Mouse (Mus musculus) stomach, postnatal 0 days (tissue): ENCODE measurements around the gene Plppr3. TPM values are rescaled to one million over a fixed set of nuclear protein-coding genes. Genes with fewer than 3 reads are reported as not detected.

Source experiments
- ATAC-seq: fragments of 200-750 bp; cut with Nextera tagmentation; 2 replicates; pipeline ENCODE4 v1.8.0; 2017; ENCODE audit not compliant: low FRiP score, low TSS enrichment
- DNase-seq: peaks from one replicate; pipeline ENCODE4 v3.0.0-alpha.2; 2016; ENCODE audit warnings: low spot score
- H3K27ac ChIP-seq: fragments of 300-500 bp; sonication (generic); replicated peaks from 2 replicates; pipeline ENCODE4 v1.5.1; 2014; ENCODE audit warnings: mild to moderate bottlenecking, control low read depth
- H3K27me3 ChIP-seq: fragments of 300-500 bp; sonication (generic); 2 replicates; pipeline ENCODE4 v1.6.1; 2014; ENCODE audit warnings: low read length; ENCODE audit not compliant: control insufficient read depth, insufficient read depth
- H3K36me3 ChIP-seq: fragments of 300-500 bp; sonication (generic); 2 replicates; pipeline ENCODE4 v1.6.1; 2014; ENCODE audit warnings: low read length, mixed read lengths; ENCODE audit not compliant: control insufficient read depth, insufficient read depth
- H3K4me1 ChIP-seq: fragments of 300-500 bp; sonication (generic); replicated peaks from 2 replicates; pipeline ENCODE4 v1.6.1; 2014; ENCODE audit warnings: antibody characterized with exemption; ENCODE audit not compliant: control insufficient read depth, insufficient read depth
- H3K4me2 ChIP-seq: fragments of 300-500 bp; sonication (generic); replicated peaks from 2 replicates; pipeline ENCODE4 v1.6.1; 2014; ENCODE audit warnings: low read depth, mild to moderate bottlenecking, control low read depth, moderate library complexity
- H3K4me3 ChIP-seq: fragments of 300-500 bp; sonication (generic); 2 replicates; pipeline ENCODE4 v1.5.1; 2014; ENCODE audit warnings: low read depth, low read length, control low read depth
- H3K9ac ChIP-seq: fragments of 300-500 bp; sonication (generic); 2 replicates; pipeline ENCODE4 v1.6.1; 2014; ENCODE audit warnings: mild to moderate bottlenecking, low read length, control low read depth, mixed read lengths
- H3K9me3 ChIP-seq: fragments of 300-500 bp; sonication (generic); 2 replicates; pipeline ENCODE4 v1.6.1; 2016; ENCODE audit warnings: low read length; ENCODE audit not compliant: control insufficient read depth
- CTCF ChIP-seq: IDR thresholded peaks from 2 replicates; pipeline ENCODE4 v1.5.1; 2016; ENCODE audit warnings: antibody characterized with exemption, low read depth, mild to moderate bottlenecking, moderate library complexity
- EP300 ChIP-seq: optimal IDR thresholded peaks from 2 replicates; pipeline ENCODE3; 2016; ENCODE audit warnings: antibody characterized with exemption
- WGBS: fragments of 180-500 bp; shearing (Covaris S2); extraction: QIAGEN DNeasy Blood & Tissue Kit; methylation state at CpG from one replicate; pipeline ENCODE4 v1.1.7; 2014; 5-methylcytosine and 5-hydroxymethylcytosine counted together
- polyA plus RNA-seq: library from polyadenylated mRNA; unstranded; fragments of >200 nt; fragmentation: Nextera tagmentation; extraction: Ambion mirVana; gene quantifications from 2 replicates; pipeline ENCODE4 v1.2.1, GENCODE M21; 2015

Gene Plppr3
- polyA plus RNA-seq, 1 experiment from 2014 or later, result 5.5 TPM

DNA sequence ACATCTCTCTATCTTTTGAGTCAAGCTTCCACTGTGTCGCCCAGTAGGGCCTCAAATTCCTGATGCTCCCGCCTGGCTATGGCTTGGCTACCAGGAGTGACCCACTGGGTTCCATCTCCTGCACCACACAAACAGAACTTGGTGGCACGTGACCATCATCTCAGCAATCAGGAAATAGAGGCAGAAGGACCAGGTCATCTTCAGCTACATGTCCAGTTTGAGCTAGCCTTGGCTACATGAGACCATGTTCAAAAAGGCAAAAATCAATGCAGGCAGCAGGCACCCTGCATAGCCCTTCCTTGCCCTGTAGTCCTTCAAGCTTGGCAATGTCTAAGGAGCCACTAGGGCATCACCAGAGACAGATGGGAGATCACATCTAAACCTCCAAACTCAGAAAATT is 34.3 kb downstream of the Plppr3 start:
- no peak overlapping the region for H3K4me2 ChIP-seq
- peak overlapping the region; percentile 91 for H3K27ac ChIP-seq
- WGBS, result 94% methylated on average over 3 of the region's 3 CpGs
- H3K9ac ChIP-seq, result no peak overlapping the region
- H3K36me3 ChIP-seq, result no peaks in the 10 kb centered on the region
- H3K4me3 ChIP-seq, result no peak overlapping the region
- ATAC-seq (no peak), DNase-seq (no peak)
- no peaks in the 10 kb centered on the region for H3K9me3 ChIP-seq
- TF ChIP-seq CTCF (no peak), EP300 (no peak)
- no peaks in the 10 kb centered on the region for H3K27me3 ChIP-seq
- no peaks in the 10 kb centered on the region for H3K4me1 ChIP-seq

DNA sequence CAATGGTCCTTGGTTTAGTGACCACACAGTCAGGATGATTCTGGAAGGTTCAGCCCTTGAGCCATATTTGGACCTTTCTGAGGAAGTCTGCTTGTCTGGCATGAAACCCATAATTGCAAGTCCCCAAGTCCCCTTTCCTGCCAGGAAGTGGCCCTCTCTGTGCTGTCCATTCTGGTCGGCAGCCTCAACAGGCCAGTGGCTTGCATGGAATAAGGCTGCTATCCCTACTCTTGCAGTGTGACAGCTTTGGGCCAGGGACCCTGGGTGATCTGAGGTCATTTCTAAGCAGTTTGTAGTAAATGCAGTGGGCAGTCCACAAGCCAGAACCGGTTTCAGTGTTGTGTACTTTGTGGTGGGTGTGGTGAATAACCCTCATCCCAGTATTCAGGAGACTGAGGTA is 36.3 kb downstream of the Plppr3 start:
- ATAC-seq (no peak), DNase-seq (no peak)
- Histone ChIP-seq H3K27me3 (no peaks in the 10 kb centered on the region), H3K4me1 (no peaks in the 10 kb centered on the region), H3K9ac (no peak overlapping the region), H3K9me3 (no peaks in the 10 kb centered on the region), H3K27ac (no peak overlapping the region), H3K4me2 (no peak overlapping the region), H3K4me3 (no peak overlapping the region), H3K36me3 (no peaks in the 10 kb centered on the region)
- WGBS, result 41% methylated on average over 2 of the region's 2 CpGs
- TF ChIP-seq CTCF (no peak), EP300 (no peak)

DNA sequence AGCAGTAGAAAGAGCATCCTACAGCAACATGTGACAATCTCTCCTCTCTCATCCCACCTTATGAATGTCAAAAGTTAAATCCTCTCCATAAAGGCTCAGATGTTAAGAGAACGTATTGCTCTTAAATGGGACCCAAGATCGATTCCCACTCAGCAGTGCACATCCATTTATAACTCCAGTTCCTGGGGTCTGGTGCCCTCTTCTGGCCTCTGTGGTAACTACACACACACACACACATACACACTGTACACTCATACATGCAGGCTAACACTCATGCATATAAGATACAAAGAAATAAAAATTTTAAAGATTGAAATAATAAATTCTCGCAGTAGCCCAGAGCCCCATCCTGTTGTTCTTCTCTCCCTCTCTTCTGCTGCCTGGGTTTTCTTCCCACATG is 37.5 kb downstream of the Plppr3 start:
- 95% methylated on average over 3 of the region's 3 CpGs for WGBS
- Histone ChIP-seq H3K27me3 (no peaks in the 10 kb centered on the region), H3K27ac (no peak overlapping the region), H3K36me3 (no peaks in the 10 kb centered on the region), H3K9me3 (no peaks in the 10 kb centered on the region), H3K4me2 (no peak overlapping the region), H3K4me3 (no peak overlapping the region), H3K4me1 (no peaks in the 10 kb centered on the region), H3K9ac (no peak overlapping the region)
- no peak for ATAC-seq
- no peak for DNase-seq
- TF ChIP-seq EP300 (no peak), CTCF (peak; percentile 56)

DNA sequence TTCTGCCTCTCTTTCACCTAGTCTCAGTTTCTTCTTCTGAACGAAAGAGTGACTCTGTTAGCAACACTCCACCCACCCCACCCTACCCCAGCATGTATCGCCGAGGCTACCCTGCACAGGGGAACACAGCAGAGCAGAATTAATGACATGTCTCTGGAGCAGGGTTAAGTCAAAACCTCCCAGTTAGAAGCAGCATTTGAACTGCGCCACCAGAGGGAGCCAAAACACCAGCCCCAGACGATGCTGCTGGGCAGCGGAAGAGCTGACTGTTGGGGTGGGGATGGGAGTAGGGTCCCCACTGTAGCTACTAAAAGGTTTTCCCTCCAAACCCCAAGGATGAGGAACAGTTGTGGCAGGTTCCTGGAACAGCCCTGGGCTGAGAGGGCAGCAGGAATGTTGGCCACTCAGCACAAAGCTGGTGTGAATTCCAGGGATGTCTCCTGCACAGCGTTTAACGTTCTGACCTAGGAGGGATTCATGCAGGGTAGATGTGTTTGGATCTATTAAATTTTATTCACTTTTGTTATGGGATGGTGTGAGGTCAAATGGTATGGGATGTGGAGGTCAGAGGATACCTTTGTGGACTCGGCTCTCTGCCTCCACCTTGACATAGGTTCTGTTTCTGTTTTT is 39.5 kb downstream of the Plppr3 start:
- ATAC-seq (peak; percentile 52), DNase-seq (peak; percentile 82)
- no peak overlapping the region for H3K4me2 ChIP-seq
- no peaks in the 10 kb centered on the region for H3K4me1 ChIP-seq
- H3K9me3 ChIP-seq, result no peaks in the 10 kb centered on the region
- H3K36me3 ChIP-seq, result no peaks in the 10 kb centered on the region; the same call in 1 of the 2 replicates
- 19% methylated on average over 9 of the region's 9 CpGs for WGBS
- H3K27me3 ChIP-seq, result no peaks in the 10 kb centered on the region
- H3K9ac ChIP-seq, result no peak overlapping the region
- TF ChIP-seq CTCF (peak; percentile 98), EP300 (no peak)
- H3K27ac ChIP-seq, result no peak overlapping the region
- no peak overlapping the region for H3K4me3 ChIP-seq

DNA sequence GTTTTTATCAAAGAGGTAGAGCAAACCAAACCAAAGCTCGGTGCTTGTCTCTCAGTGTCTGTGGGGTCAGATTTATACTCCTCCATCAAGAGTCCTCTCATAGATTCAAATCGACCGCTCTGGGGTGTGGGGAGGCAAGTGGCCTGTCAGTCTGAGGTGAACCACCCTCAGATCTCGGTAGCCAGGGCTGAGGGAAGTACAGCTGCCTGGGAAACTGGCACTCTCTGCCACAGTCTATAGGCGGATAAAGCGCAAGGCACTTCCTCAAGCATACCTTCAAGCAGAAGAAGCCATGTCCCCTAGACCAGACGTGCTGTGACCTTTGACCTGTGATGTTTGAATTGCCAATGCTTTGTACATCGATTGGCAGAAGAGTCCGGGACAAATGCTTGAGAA is 41.6 kb downstream of the Plppr3 start:
- Histone ChIP-seq H3K27me3 (no peaks in the 10 kb centered on the region), H3K4me3 (no peak overlapping the region), H3K36me3 (no peaks in the 10 kb centered on the region; the same call in 1 of the 2 replicates), H3K9me3 (no peaks in the 10 kb centered on the region), H3K4me1 (no peaks in the 10 kb centered on the region), H3K9ac (no peak overlapping the region), H3K27ac (no peak overlapping the region), H3K4me2 (no peak overlapping the region)
- 73% methylated on average over 9 of the region's 9 CpGs for WGBS
- TF ChIP-seq CTCF, result no peak
- TF ChIP-seq EP300, result no peak
- DNase-seq (no peak), ATAC-seq (no peak)

DNA sequence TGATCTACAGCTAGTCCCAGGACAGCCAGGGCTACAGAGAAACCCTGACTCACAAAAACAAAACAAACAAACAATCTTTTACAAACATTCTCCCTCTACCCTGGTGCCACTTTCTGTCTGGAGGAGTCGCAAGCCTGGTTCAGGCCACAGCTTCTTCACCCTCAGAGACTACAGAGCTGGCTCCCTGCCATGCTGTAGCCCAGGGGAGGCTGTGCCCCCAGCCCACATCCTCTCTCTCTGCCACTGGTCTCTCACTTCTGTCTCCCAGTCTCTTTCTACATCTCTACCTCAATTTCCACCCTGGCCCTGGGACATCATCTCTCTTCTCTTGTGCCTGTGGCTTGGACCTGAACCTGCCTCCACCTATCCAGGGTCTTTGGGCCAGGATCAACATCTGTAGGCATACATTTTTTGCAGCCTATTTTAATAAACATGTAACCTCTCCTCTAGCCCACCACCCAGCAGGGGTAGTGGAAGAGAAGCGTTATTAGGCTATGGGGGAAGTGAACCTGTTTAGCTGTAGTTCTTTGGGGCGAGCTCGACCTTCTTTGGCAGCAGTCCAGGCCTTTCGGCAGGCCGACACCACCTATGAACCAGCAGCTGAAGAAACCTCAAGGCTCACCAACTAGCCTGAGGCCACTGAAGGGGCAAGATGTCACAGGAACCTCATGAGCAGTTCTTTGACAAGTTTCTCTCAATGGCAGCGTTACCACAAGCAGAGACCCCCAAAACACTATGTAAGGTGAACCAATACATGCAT is 42.2 kb downstream of the Plppr3 start:
- ATAC-seq (no peak), DNase-seq (no peak)
- WGBS, result 42% methylated on average over 7 of the region's 7 CpGs
- no peaks in the 10 kb centered on the region for H3K9me3 ChIP-seq
- TF ChIP-seq CTCF (no peak), EP300 (no peak)
- H3K4me1 ChIP-seq, result no peaks in the 10 kb centered on the region
- no peaks in the 10 kb centered on the region; the same call in 1 of the 2 replicates for H3K36me3 ChIP-seq
- H3K9ac ChIP-seq, result no peak overlapping the region
- H3K27ac ChIP-seq, result no peak overlapping the region
- H3K4me3 ChIP-seq, result no peak overlapping the region
- H3K4me2 ChIP-seq, result no peak overlapping the region
- H3K27me3 ChIP-seq, result no peaks in the 10 kb centered on the region
